Mouse (Mus musculus) CH12F3 (cell line): ENCODE measurements around the gene Gm32742.
"Not testable (repeated sequence)": the region's sequence is repeated elsewhere in the genome, so short reads cannot be mapped to it uniquely, and the experiment has no call there.

Experiments used
- in situ Hi-C: fragments of 300-500 bp; cut with MboI; formaldehyde crosslinking; loops from 2 replicates; pipeline ENCODE4 v1.14.3; 2020; ENCODE audit warnings: low sequenced_read_pairs

Gene Gm32742

GRCm38 (mm10) chr9:51152079-51152752, 13.1 kb downstream of the Gm32742 start:
- in situ Hi-C loops = no loop called here

- in situ Hi-C loops = no loop called here
These were observed 18.0 kb downstream of the Gm32742 start for GRCm38 (mm10) chr9:51147294-51147693.

- in situ Hi-C loops = no loop called here
These were observed 18.8 kb downstream of the Gm32742 start for GRCm38 (mm10) chr9:51146496-51146895.

- in situ Hi-C loops = no loop called here
These were observed 21.1 kb downstream of the Gm32742 start for GRCm38 (mm10) chr9:51144218-51144617.

GRCm38 (mm10) chr9:51143437-51143836, 21.9 kb downstream of the Gm32742 start:
- in situ Hi-C loops = no loop called here

GRCm38 (mm10) chr9:51140711-51141110, 24.6 kb downstream of the Gm32742 start:
- in situ Hi-C loops = no loop called here

GRCm38 (mm10) chr9:51139401-51139800, 25.9 kb downstream of the Gm32742 start:
- in situ Hi-C loops = not testable (repeated sequence)

GRCm38 (mm10) chr9:51138301-51138700, 27.0 kb downstream of the Gm32742 start:
- in situ Hi-C loops = no loop called here

GRCm38 (mm10) chr9:51137836-51138235, 27.5 kb downstream of the Gm32742 start:
- in situ Hi-C loops = no loop called here

- in situ Hi-C loops = no loop called here
These were observed 27.9 kb downstream of the Gm32742 start for GRCm38 (mm10) chr9:51137432-51137831.

- in situ Hi-C loops = no loop called here
These were observed 28.3 kb downstream of the Gm32742 start for GRCm38 (mm10) chr9:51136985-51137384.

GRCm38 (mm10) chr9:51114767-51115166, 50.5 kb downstream of the Gm32742 start:
- in situ Hi-C loops = no loop called here

GRCm38 (mm10) chr9:51105751-51106150, 59.6 kb downstream of the Gm32742 start:
- in situ Hi-C loops = no loop called here

- in situ Hi-C loops = no loop called here
These were observed 61.4 kb downstream of the Gm32742 start for GRCm38 (mm10) chr9:51103808-51104514.

GRCm38 (mm10) chr9:51102963-51103807, 62.1 kb downstream of the Gm32742 start:
- in situ Hi-C loops = no loop called here

GRCm38 (mm10) chr9:51101756-51102425, 63.4 kb downstream of the Gm32742 start, which contains the start of gene 4833427G06Rik:
4833427G06Rik (minus strand) TSS chr9:51102078.
- in situ Hi-C loops = no loop called here

- in situ Hi-C loops = no loop called here
These were observed 69.0 kb downstream of the Gm32742 start for GRCm38 (mm10) chr9:51096306-51096705.

- in situ Hi-C loops = no loop called here
These were observed 71.6 kb downstream of the Gm32742 start for GRCm38 (mm10) chr9:51093697-51094096.

GRCm38 (mm10) chr9:51081614-51082013, 83.7 kb downstream of the Gm32742 start:
- in situ Hi-C loops = no loop called here
